Mouse (Mus musculus) limb, embryonic 12.5 days (tissue): ENCODE measurements around the gene Nup188. TPM values are rescaled to one million over a fixed set of nuclear protein-coding genes. Genes with fewer than 3 reads are reported as not detected.
A peak's percentile ranks its signal among the peaks of the same experiment; 100 is the strongest.

ENCODE experiments used
- ATAC-seq: fragments of 200-750 bp; cut with Nextera tagmentation; 2 replicates; pipeline ENCODE4 v1.8.0; 2017; ENCODE audit warnings: low read depth, moderate TSS enrichment; ENCODE audit not compliant: insufficient number of reproducible peaks, insufficient read depth, low FRiP score, low TSS enrichment
- H3K27ac ChIP-seq: fragments of 300-500 bp; sonication (generic); 2 replicates; pipeline ENCODE4 v1.5.1; 2016; ENCODE audit warnings: mild to moderate bottlenecking, moderate library complexity
- H3K27me3 ChIP-seq: fragments of 300-500 bp; sonication (generic); 2 replicates; pipeline ENCODE4 v1.6.1; 2016; ENCODE audit warnings: mild to moderate bottlenecking, moderate library complexity
- H3K36me3 ChIP-seq: fragments of 300-500 bp; sonication (generic); 2 replicates; pipeline ENCODE4 v1.6.1; 2016; ENCODE audit warnings: mild to moderate bottlenecking, moderate library complexity
- H3K4me1 ChIP-seq: fragments of 300-500 bp; sonication (generic); replicated peaks from 2 replicates; pipeline ENCODE4 v1.6.1; 2016
- H3K4me2 ChIP-seq: fragments of 300-500 bp; sonication (generic); 2 replicates; pipeline ENCODE4 v1.6.1; 2016; ENCODE audit warnings: mild to moderate bottlenecking, moderate library complexity
- H3K4me3 ChIP-seq: fragments of 300-500 bp; sonication (generic); replicated peaks from 2 replicates; pipeline ENCODE4 v1.5.1; 2016; ENCODE audit warnings: mild to moderate bottlenecking
- H3K9ac ChIP-seq: fragments of 300-500 bp; sonication (generic); replicated peaks from 2 replicates; pipeline ENCODE4 v1.6.1; 2016; ENCODE audit warnings: mild to moderate bottlenecking, moderate library complexity
- H3K9me3 ChIP-seq: fragments of 300-500 bp; sonication (generic); 2 replicates; pipeline ENCODE4 v1.6.1; 2016; ENCODE audit warnings: mild to moderate bottlenecking, moderate library complexity
- whole genome bisulfite sequencing: fragments of 180-500 bp; shearing (Covaris S2); methylation state at CpG from one replicate; pipeline ENCODE4 v1.1.7; 2016; 5-methylcytosine and 5-hydroxymethylcytosine counted together
- polyA plus RNA-seq: library from polyadenylated mRNA; unstranded; fragments of >200 nt; fragmentation: Nextera tagmentation; extraction: Ambion mirVana; gene quantifications from 2 replicates; pipeline ENCODE4 v1.2.1, GENCODE M21; 2016

The Nup188 gene
- polyA plus RNA-seq, 1 experiment from 2014 or later: 32.0 TPM

DNA sequence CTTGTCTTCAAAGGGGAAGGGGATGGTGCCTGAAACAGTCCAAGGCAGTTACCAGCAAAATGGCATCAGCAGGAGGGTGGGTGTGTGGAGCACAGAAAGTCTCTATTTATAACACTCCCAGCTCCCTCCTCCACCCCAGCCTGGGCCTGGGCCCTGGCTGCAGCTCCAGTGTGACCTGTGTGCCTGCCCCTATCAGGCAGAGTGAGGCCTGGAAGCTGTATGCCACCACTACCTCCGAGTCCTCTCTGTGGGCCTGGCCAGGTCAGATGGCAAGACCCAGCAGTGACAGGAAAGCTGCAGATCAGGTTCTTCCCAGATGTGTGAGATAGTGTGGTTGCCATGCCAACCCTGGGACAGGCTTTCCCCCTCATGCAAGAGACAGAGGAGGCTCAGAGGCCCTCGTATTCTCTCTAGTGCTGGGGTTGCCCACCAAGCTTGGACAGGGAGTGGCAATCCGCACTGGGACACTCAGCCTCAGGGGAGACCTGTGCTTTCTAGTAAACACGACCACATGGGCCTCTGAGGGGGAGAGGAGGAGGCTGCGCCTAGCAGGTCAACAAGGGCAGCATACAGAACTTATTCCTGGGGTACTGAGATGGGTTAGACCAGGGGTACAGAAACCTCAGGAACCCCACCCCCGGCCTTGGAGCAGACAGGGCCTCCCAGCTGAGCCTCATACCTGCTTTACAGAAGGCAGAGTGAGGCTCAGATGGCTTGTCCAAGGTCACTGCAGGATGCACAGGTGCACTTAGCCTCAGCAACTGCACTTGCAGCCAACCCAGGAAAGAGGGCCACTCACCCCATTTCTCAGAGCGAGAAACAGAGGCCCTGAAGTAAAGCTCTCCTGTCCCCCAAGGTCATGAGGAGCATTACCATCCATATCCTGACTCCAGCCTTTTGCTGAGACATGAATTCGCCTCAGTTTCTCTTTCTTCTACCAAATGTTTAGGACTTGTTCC, 71.6 kb downstream of the Nup188 start:
- H3K36me3 ChIP-seq: peaks cover 28% of the 10 kb centered on the region
- H3K9ac ChIP-seq: peak overlapping the region; percentile 79
- peak overlapping the region; percentile 78 for H3K4me3 ChIP-seq
- H3K4me2 ChIP-seq: peak overlapping the region; percentile 91
- ATAC-seq: no peak
- no peaks in the 10 kb centered on the region for H3K27me3 ChIP-seq
- H3K27ac ChIP-seq: 0 out of 2 replicates have a peak overlapping the region, but pooled peaks have one; percentile 17
- no peaks in the 10 kb centered on the region for H3K9me3 ChIP-seq
- 53% methylated on average over 8 of the region's 8 CpGs for WGBS
- peaks cover 21% of the 10 kb centered on the region for H3K4me1 ChIP-seq

DNA sequence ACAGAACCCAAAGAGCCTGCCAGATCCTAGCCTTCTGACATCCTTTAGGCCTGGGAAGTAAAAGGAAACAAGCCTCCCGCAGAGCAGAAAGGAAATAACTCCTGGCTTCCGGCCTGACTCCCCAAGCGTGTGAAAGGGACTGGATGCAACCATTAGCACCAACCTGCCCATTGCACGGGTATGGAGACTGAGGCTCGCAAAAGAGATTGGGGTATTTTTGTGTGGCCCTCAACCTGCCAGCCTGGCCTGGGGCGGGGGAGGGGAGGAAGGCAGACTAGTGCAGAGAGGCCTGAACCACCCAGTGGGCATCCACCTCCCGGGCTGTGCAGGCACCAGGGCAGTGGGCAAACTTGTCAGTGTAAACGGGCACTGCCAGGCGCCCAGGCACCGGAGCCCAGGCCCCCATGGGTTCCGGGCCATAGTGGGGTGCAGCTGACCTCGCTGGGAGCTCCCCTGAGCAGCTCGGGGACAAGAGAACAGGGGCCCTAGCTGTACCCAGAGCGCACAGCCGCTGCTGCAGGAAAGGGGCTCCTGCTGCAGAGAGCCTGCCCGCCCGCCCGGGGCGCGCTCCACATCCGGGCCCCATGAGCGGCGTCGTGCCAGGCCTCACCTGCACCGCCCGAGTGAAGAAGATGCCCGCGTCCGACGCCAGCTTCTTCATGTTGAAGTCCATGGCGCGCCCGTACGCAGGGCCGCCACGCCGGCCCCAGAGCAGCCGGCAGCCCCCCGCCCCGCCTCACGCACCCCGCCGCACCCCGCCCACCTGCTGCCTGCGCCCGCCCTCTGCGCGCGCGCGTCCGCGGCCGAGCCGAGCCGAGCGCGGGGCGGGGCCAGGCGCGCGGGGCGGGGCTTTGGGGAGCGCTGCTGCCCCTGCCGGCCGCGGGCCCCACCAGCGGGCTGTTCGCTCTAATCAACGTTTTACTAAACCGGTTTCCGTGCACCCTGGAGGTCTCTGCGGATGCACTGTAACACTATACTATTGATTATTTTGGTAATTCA, 72.6 kb downstream of the Nup188 start, which contains the start of gene Sh3glb2:
Gene Sh3glb2, minus strand, starts transcription at position 805 of the 999 bp plus-strand sequence.
- Histone ChIP-seq H3K4me2 (peak within 1 kb of the TSS; percentile 91), H3K4me3 (peak within 1 kb of the TSS; percentile 78), H3K4me1 (peaks cover 21% of the 10 kb centered on the region), H3K36me3 (peaks cover 18% of the 10 kb centered on the region), H3K27me3 (no peaks in the 10 kb centered on the region), H3K9me3 (no peaks in the 10 kb centered on the region), H3K27ac (peak within 1 kb of the TSS; percentile 77), H3K9ac (peak within 1 kb of the TSS; percentile 79)
- ATAC-seq: peak; percentile 71
- 2% methylated on average over 73 of the region's 73 CpGs for WGBS

DNA sequence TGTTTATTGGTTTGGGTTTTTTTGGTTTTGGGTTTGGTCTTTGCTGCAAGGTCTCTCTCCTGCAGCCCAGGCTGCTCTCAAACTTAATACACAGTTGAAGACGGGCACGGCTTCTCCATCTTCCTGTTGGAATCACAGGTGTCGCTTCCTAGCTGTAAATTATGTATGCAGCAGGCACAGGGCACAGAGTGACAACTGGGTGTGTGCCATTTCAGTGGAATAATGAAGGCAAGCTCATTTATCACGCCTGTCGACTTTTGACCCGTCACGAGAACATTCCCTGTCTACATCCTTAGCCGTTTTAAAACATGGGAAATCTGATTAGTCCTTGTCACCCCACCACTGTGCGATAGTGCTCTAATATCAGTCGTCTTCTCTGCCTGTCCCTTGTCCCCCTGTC, 74.4 kb downstream of the Nup188 start:
- H3K4me3 ChIP-seq: no peak overlapping the region
- 0 out of 2 replicates have a peak, but pooled peaks cover 2% of the 10 kb centered on the region for H3K36me3 ChIP-seq
- H3K4me2 ChIP-seq: no peak overlapping the region
- no peak overlapping the region for H3K9ac ChIP-seq
- H3K4me1 ChIP-seq: peaks cover 32% of the 10 kb centered on the region
- H3K9me3 ChIP-seq: no peaks in the 10 kb centered on the region
- no peaks in the 10 kb centered on the region for H3K27me3 ChIP-seq
- no peak overlapping the region for H3K27ac ChIP-seq
- ATAC-seq: no peak
- 64% methylated on average over 10 of the region's 10 CpGs for WGBS

DNA sequence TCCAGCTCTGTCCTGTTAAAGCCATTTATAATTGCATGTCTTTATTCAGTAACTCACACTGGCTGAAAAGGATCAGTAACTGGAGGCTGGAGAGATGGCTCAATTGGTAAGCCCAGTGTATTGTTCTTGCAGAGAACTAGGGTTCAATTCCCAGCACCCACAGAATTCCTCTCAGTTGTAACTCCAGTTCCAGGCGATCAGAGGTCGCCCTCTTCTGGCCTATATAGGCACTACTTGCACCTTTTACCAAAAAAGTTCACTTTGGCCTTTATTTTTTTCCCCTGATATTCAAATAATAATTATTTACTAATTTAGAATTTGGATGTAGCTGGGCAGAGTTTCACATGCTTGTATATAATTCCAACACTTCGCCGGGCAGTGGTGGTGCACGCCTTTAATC, 76.7 kb downstream of the Nup188 start:
- Histone ChIP-seq H3K27me3 (no peaks in the 10 kb centered on the region), H3K4me1 (peaks cover 22% of the 10 kb centered on the region), H3K9me3 (no peaks in the 10 kb centered on the region), H3K36me3 (peaks cover 10% of the 10 kb centered on the region), H3K27ac (no peak overlapping the region), H3K9ac (no peak overlapping the region), H3K4me2 (no peak overlapping the region), H3K4me3 (no peak overlapping the region)
- ATAC-seq: no peak
- 73% methylated on average over 5 of the region's 5 CpGs for WGBS

DNA sequence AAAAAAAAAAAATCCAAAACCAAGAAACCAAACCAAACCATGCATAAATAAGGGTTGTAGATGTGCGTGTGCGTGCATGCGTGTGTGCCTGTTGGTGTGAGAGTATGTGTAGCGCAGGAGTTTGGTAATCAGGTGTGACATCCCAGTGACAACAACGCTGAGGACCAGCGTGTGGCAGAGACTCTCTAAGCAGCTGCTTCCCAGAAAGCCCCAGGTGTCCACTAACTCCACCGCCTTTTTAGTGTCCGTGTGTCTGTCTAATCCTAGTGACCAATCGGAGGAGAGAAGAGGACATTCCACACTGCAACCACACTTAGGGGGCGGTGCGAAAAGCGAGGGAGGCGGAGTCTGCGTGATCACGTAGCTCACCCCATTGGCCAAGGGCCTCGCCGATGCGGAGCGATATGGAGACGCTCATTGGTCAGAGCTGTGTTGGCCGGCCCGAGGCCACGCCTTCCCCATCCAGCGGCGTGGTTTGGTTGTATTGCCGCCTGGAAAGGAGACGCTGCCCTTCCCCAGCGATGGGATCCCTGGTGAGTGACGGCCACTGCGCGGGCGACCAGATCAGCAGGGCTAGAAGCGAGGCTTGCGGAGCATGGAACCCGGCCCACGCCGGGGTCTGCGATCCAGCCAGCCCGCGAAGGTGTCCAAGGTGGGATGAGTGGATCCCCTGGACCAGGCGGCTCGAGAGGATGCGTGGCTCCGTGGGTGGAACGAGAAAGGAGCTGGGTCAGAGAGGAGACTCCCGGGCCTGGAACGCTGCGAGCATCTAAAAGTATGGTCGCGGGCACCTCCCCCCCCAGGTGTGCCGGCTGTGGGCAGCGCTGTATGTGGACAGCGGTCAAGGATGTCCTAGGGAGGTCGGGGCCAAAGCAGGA, 77.8 kb downstream of the Nup188 start, which contains the start of gene Miga2:
Gene Miga2, plus strand, starts transcription at position 461 of the 878 bp plus-strand sequence.
- ATAC-seq: peak; percentile 99
- Histone ChIP-seq H3K9me3 (no peaks in the 10 kb centered on the region), H3K27ac (peak within 1 kb of the TSS; percentile 64), H3K4me3 (peak within 1 kb of the TSS; percentile 94), H3K4me1 (peaks cover 12% of the 10 kb centered on the region), H3K27me3 (no peaks in the 10 kb centered on the region), H3K9ac (peak within 1 kb of the TSS; percentile 88), H3K36me3 (peaks cover 21% of the 10 kb centered on the region), H3K4me2 (peak within 1 kb of the TSS; percentile 97)
- under 1% methylated on average over 54 of the region's 54 CpGs for WGBS

DNA sequence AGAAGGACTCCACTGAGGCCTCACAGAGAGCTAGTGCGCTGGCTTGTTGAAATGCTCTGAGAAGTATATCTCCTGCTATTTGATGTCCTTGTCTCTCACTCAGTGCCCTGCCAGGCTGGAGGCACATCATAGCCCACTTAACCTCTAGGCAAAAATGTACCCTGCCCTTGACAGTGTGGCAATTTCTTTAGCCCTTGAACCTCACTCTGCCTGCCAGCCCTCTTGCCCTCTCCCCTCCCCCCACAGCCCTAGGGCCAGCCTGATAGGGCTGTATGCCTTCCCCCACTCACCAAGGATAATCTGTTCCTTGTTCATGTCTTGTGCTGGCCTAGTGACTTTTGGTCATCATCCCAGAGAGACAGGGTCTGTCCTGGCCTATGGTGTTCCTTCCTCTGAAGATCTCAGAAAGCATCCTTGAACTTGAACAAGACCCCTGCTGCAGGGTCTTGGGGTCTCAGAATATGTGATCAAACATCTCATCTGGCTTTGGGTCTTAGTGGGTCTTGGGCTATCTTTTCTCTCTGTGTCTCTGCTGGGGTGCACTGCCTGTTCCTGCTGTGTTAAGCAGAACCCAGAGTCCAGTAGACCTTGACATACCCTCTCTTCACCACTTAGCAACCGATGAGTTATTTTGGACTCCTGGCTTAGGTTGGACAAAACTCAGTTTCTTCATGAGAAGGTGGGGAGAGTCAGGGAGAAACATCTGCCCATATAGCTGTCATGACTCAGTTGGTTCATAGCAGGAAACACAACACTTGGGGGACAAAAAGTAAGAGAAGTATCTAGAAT, 79.3 kb downstream of the Nup188 start:
- Histone ChIP-seq H3K9me3 (no peaks in the 10 kb centered on the region), H3K4me3 (peak overlapping the region; percentile 94), H3K4me1 (peaks cover 12% of the 10 kb centered on the region), H3K4me2 (peak overlapping the region; percentile 97), H3K27ac (no peak overlapping the region), H3K27me3 (no peaks in the 10 kb centered on the region), H3K9ac (peak overlapping the region; percentile 88), H3K36me3 (peaks cover 36% of the 10 kb centered on the region)
- no peak for ATAC-seq
- WGBS: 89% methylated on average over 2 of the region's 2 CpGs

DNA sequence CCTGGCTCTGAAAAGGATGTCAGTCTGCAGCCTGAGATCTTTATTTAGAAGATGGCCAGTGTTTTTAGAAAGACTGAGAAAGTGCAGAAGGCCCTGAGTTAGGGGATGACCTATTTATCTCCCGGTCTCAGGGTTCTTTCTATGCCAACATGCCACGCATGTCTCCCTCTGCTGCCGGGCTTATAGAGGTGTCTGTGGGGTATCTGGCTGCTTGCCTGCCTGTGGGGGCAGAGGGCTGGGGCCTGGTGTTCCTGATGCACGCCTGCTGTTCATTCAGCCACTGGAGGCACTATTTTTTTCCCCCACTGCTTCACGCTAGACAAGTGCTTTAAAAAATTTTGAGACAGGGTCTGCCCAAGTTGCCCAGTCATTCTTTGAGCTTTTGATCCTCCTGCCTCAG, 80.0 kb downstream of the Nup188 start:
- ATAC-seq: no peak
- H3K9me3 ChIP-seq: no peaks in the 10 kb centered on the region
- peaks cover 12% of the 10 kb centered on the region for H3K4me1 ChIP-seq
- no peak overlapping the region for H3K27ac ChIP-seq
- no peaks in the 10 kb centered on the region for H3K27me3 ChIP-seq
- no peak overlapping the region for H3K9ac ChIP-seq
- H3K4me2 ChIP-seq: no peak overlapping the region
- 84% methylated on average over 5 of the region's 5 CpGs for WGBS
- H3K36me3 ChIP-seq: peaks cover 43% of the 10 kb centered on the region
- H3K4me3 ChIP-seq: no peak overlapping the region

DNA sequence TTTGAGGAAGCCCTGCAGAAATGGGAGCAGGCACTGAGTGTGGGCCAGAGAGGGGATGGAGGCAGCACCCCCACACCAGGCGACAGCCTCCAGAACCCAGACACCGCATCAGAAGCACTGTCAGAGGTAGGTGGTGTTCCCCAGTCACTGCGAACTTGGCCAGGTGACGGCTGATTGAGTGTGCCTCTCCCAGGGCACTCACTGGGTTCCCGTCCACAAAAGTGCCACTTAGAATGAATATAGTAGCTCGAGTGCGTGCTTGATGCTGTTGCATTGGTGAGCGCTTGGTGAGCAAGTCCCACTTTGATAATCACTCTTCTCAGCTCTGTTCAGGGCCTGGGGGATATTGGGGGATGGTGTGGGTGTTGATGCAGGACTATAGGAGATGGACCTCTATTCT, 85.3 kb downstream of the Nup188 start:
- 92% methylated on average over 8 of the region's 8 CpGs for WGBS
- H3K27ac ChIP-seq: no peak overlapping the region
- ATAC-seq: no peak
- H3K9me3 ChIP-seq: no peaks in the 10 kb centered on the region
- no peak overlapping the region for H3K4me2 ChIP-seq
- peaks cover 90% of the 10 kb centered on the region for H3K36me3 ChIP-seq
- no peaks in the 10 kb centered on the region for H3K27me3 ChIP-seq
- H3K4me3 ChIP-seq: no peak overlapping the region
- H3K9ac ChIP-seq: no peak overlapping the region
- H3K4me1 ChIP-seq: no peaks in the 10 kb centered on the region

DNA sequence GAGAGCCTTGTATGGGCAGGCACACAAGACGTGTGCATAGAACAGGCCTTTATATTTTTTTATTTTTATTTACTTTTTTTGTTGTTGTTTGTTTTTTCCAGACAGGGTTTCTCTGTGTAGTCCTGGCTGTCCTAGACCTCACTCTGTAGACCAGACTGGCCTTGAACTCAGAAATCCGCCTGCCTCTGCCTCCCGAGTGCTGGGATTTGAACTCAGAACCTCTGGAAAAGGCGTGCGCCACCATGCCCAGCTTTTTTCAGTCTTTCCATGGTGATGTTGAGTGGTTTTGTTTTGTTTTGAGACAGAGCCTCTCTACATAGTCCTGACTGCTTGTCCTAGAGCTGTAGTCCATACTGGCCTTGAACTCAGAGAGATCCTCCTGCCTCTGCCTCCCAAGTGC, 86.5 kb downstream of the Nup188 start:
- WGBS: 93% methylated on average over 5 of the region's 5 CpGs
- Histone ChIP-seq H3K9ac (no peak overlapping the region), H3K27ac (no peak overlapping the region), H3K4me1 (no peaks in the 10 kb centered on the region), H3K4me2 (no peak overlapping the region), H3K9me3 (no peaks in the 10 kb centered on the region), H3K36me3 (peaks cover 93% of the 10 kb centered on the region), H3K4me3 (no peak overlapping the region), H3K27me3 (no peaks in the 10 kb centered on the region)
- no peak for ATAC-seq

DNA sequence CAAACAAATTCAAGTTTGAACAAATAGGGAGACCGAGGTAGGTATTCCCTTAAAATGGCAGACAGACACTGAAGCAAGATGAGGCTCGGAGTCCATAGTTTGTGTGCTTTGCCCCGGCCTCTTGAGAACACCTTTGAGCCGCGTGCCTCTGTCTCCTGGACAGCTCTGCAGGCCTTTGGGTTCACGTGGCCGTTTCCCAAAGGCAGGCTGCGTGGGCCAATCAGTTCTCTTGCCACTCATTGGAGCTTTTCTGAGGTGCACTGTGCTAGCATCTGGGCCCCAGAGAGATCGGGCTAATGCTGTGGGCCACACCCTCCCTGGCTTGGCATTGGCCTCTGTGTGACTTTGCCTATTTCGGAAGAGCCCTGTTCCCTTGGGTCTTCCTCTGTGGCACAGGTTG, 89.7 kb downstream of the Nup188 start:
- no peaks in the 10 kb centered on the region for H3K9me3 ChIP-seq
- no peak overlapping the region for H3K4me2 ChIP-seq
- peaks cover 93% of the 10 kb centered on the region for H3K36me3 ChIP-seq
- no peak overlapping the region for H3K9ac ChIP-seq
- no peak overlapping the region for H3K27ac ChIP-seq
- 91% methylated on average over 10 of the region's 10 CpGs for WGBS
- H3K4me3 ChIP-seq: no peak overlapping the region
- no peaks in the 10 kb centered on the region for H3K27me3 ChIP-seq
- ATAC-seq: no peak
- no peaks in the 10 kb centered on the region for H3K4me1 ChIP-seq
